Mouse (Mus musculus) adipose tissue, adult 10 weeks (tissue): Measurements from ENCODE around the gene Ccdc88a. TPM values are rescaled to one million over a fixed set of nuclear protein-coding genes. Genes with fewer than 3 reads are reported as not detected.

Experiments used
- polyA plus RNA-seq: library from polyadenylated mRNA; stranded (reverse); fragments of 350-450 nt; fragmentation: Illumina TruSeq; extraction: RNeasy Lipid Tissue Mini Kit (QIAGEN cat#74804); gene quantifications from one replicate; pipeline ENCODE4 v1.2.3, GENCODE M21; 2014; ENCODE audit warnings: low read depth, low replicate concordance

Ccdc88a gene
- 6.6 TPM for polyA plus RNA-seq

DNA sequence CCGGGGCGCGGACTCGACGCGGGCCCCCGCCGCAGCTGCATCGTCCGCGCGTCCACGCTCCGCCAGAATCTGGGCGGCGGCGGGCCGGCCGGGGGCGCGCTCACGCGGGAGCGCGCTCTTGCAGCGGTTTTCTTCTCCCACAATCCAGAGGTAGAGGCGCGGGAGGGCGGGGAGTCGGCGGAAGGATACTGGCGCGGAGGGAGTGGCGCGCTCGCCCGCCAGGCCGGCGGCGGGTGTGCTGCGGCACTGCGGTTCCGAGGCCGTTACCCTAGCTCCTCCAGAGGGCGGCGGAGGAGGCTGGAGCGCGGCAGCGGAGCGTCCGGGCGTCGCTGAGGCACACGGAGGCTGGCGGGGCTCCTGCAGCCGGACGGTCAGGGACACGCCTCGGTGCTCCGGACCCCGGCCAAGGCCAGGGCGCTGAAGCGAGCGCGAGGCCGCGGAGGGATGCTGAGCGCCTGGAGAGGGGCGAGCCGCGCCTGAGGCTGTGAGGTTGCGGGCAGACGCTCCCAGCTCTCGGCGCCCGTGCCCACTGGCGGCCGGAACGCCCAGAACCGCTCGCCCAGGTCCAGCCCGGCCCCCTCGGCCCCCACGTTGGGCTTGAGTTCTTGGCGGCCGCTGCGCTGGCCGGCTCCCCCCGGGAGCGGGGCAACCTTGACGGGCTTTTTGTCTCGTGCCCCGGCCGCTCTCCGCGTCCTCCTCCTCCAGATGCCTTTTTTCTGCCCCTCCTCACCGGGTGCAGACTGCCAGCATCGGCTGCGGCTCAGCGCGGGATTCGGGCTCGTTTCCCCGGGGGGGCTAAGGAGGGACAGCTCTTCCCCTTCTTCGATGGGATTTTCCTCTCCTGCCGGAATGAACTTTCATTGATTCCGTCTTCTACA, at the start of gene Ccdc88a:
TSS of gene Ccdc88a (plus strand) at position 263 of the 878 bp plus-strand sequence.

DNA sequence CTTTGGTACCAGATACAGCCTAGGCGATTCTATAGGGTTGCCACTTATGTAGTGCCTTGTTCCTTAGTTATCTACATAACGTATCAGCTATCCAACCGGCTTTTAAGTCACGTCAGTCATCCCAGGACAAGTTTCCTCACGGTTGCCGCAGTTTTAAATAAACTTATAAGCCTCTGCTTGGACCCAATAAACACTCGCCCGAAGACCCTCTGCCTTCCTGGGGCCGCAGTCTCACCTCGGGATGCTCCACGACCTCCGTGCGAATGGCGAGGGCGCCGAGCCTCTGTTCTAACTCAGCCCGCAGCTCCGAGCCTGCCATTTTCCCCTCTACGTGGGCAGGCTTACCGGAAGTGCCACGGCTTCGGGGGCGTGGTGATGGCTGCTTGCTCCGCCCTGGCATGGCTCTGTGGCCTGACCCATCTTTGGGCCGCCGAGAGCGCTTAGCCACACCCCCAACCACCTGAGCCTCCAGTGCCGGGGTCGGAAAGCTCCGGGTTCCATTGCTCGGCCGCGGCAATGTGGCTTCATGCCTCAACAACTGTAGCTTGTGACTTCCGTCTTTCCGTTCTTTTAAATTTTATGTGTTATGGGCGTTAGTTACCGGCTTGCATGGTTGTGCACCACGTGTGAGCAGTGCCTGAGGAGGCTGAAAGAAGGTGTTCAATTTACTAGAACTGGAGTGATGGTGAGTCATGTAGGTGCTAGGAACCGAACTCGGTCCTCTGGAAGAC, 141.4 kb downstream of the Ccdc88a start, which contains the start of gene Prorsd1:
TSS of gene Prorsd1 (minus strand) at position 352 of the 731 bp plus-strand sequence.

DNA sequence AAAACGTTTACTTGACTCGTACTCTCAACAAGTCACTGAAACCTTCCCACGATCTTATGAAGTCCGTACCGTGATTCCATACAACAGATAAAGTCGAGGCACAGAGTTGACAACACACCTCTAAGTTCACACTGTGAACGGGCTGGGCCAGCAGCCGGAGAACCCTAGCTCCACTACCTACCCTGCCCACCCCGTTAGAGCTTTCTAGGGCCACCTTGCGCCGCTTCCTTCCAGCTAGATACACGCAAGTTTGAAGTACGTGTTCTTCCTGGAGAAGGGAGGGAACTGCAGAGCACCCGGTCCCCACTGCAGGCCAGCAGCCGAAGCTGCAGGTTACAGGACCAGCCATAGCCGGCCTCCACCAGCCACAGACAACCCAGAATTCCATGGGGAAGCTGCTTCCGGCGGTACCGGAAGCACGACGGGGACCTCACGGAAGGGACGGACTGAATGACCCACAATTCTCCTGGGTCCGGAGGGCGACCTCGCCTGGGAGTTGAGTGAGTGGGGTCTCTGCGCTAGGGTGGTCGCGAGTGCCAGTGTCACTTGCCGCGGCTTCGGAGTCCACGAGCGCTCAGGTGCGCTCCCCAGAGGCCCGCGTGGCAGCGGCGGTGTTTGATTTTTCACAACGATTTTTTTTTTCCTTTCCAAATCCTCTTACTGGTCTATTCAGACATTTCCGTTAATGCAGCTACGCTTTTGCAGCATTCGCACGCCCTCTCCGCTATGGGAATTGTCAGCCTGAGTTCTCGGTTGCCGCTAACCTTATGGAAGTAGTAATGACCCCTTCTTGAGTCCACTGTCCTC, 152.7 kb downstream of the Ccdc88a start, which contains the start of gene Mtif2:
TSS of gene Mtif2 (plus strand) at position 421 of the 807 bp plus-strand sequence.

DNA sequence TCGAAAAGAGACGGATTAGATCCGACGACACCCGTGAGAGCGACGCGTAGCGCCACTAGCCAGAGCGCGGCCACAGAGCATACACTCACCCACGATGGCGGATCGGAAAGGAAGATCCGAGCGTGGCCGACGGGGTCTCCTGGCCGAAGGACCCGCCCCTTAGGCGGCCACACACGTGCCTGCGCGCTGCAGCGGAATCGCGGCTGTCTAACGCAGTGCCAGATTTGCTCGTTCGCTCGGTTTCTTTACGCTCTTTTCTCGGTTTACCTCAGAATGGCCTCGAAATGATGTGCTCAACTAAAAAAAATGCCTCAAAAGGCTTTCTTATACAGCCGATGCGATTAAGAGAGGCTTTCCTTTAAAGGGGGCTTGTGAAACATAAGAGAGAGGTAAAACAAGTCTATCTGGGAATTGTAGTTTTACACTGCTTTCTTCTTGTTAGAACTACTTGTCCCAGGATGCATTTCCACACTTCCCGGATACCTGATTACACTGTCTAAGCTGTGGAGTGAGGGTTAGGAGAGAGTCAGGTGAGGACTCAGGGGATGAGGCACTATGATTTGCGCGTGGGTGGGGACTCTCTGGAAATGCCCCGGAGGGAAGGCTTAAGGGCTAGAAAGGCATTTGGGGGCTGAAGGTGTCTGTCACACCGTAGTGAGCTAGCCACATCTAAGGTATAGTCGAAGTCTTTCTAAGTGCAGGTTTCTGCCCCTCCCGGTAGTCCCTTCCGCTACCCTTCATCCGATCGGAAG, 174.5 kb downstream of the Ccdc88a start, which contains the start of the genes Clhc1 and Rps27a:
TSS of gene Clhc1 (plus strand) at position 199 of the 752 bp plus-strand sequence.
TSS of gene Rps27a (minus strand) at position 358 of the 752 bp plus-strand sequence.

Other genes with a start within 250 kb of the Ccdc88a start
- gene Pnpt1, start 242.9 kb upstream of the Ccdc88a start, polyA plus RNA-seq, result 13.2 TPM
- 32.0 TPM for gene Ppp4r3b, start 200.8 kb upstream of the Ccdc88a start, polyA plus RNA-seq
- 48.2 TPM for gene Cfap36, start 126.2 kb upstream of the Ccdc88a start, polyA plus RNA-seq
- gene Prorsd1, start 141.4 kb downstream of the Ccdc88a start, polyA plus RNA-seq, result 24.7 TPM
- gene Mtif2, start 152.8 kb downstream of the Ccdc88a start, polyA plus RNA-seq, result 25.1 TPM
- gene Clhc1, start 174.3 kb downstream of the Ccdc88a start, polyA plus RNA-seq, result 0.84 TPM
- 1,063 TPM for gene Rps27a, start 174.5 kb downstream of the Ccdc88a start, polyA plus RNA-seq